Mouse (Mus musculus) liver, embryonic 16.5 days (tissue): ENCODE measurements at regions not wholly inside any gene's neighbourhood (a gene's known extent, or its start where the extent isn't known, plus 50 kb on each side); places are given as distances from the start of the nearest gene placed in this dataset.

ENCODE experiments used
- ATAC-seq: fragments of 200-750 bp; cut with Nextera tagmentation; 2 replicates; pipeline ENCODE4 v1.8.0; 2017; ENCODE audit warnings: low read depth, mild to moderate bottlenecking, moderate number of reproducible peaks, moderate library complexity
- H3K27ac ChIP-seq: fragments of 300-500 bp; sonication (generic); 2 replicates; pipeline ENCODE4 v1.5.1; 2014; ENCODE audit warnings: mild to moderate bottlenecking, low read length
- H3K27me3 ChIP-seq: fragments of 300-500 bp; sonication (generic); 2 replicates; pipeline ENCODE4 v1.6.1; 2014; ENCODE audit warnings: low read depth, low read length, mixed read lengths; ENCODE audit not compliant: control insufficient read depth, insufficient read depth
- H3K36me3 ChIP-seq: fragments of 300-500 bp; sonication (generic); 2 replicates; pipeline ENCODE4 v1.6.1; 2014; ENCODE audit warnings: mild to moderate bottlenecking; ENCODE audit not compliant: control insufficient read depth, insufficient read depth
- H3K4me1 ChIP-seq: fragments of 300-500 bp; sonication (generic); 2 replicates; pipeline ENCODE4 v1.6.1; 2014; ENCODE audit warnings: low read depth, low read length, mixed read lengths; ENCODE audit not compliant: control insufficient read depth
- H3K4me2 ChIP-seq: fragments of 300-500 bp; sonication (generic); 2 replicates; pipeline ENCODE4 v1.6.1; 2014; ENCODE audit warnings: low read depth, low read length, mixed read lengths
- H3K4me3 ChIP-seq: fragments of 300-500 bp; sonication (generic); 2 replicates; pipeline ENCODE4 v1.5.1; 2014; ENCODE audit warnings: low read depth, mild to moderate bottlenecking, low read length
- H3K9ac ChIP-seq: fragments of 300-500 bp; sonication (generic); 2 replicates; pipeline ENCODE4 v1.6.1; 2014; ENCODE audit warnings: low read depth, low read length
- H3K9me3 ChIP-seq: fragments of 300-500 bp; sonication (generic); replicated peaks from 2 replicates; pipeline ENCODE4 v1.6.1; 2016; ENCODE audit warnings: low read length; ENCODE audit not compliant: control insufficient read depth
- WGBS: fragments of 180-500 bp; shearing (Covaris S2); extraction: QIAGEN DNeasy Blood & Tissue Kit; methylation state at CpG from one replicate; pipeline ENCODE4 v1.1.7; 2014; ENCODE audit not compliant: insufficient replicate concordance; 5-methylcytosine and 5-hydroxymethylcytosine counted together

DNA sequence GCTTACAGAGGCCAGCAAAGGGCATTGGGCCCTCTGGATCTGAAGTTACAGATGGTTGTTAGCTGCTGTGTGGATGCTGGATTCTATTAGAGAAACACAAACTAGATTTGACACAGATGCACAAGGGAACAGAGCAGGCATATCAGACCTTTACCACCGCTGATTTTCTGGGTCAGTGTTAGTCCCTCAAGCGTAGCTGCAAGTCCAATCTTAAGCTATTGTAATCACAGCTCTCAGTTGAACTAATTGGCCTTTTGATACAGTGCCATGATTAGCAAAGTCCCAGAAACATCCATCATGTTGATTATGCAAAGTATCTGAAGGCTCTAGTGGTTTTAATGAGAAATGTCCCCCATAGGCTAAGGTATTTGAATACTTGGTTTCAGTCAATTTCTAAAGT is 54.2 kb upstream of the Plppr5 start:
- 57% methylated on average over 2 of the region's 2 CpGs for WGBS
- Histone ChIP-seq H3K9me3 (no peaks in the 10 kb centered on the region; the same call in 1 of the 2 replicates), H3K36me3 (no peaks in the 10 kb centered on the region), H3K27me3 (no peaks in the 10 kb centered on the region), H3K9ac (no peak overlapping the region), H3K4me3 (no peak overlapping the region), H3K4me1 (no peaks in the 10 kb centered on the region), H3K27ac (no peak overlapping the region), H3K4me2 (no peak overlapping the region)
- ATAC-seq = no peak

DNA sequence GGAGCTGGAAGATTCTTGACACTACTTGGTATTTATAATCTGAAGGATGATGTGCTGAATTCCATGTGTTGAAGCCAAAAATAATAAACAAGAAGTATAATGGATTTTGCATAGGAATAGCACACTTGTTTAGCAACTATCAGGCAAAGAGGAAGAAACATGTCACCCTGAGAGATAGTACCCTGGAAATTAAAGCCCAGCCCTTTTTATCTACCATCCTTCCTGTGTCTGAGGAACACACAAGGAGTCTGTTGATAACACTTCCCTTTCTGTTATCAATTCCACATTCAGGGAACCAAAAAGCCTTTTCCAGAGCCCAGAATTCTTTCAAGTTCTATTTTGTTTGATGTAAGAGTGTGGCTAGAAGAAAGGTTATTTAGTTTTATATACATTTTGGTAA is 66.5 kb upstream of the Plppr5 start:
- H3K9me3 ChIP-seq = no peaks in the 10 kb centered on the region
- H3K4me1 ChIP-seq = no peaks in the 10 kb centered on the region
- peak; percentile 60 for ATAC-seq
- H3K36me3 ChIP-seq = no peaks in the 10 kb centered on the region
- H3K27me3 ChIP-seq = no peaks in the 10 kb centered on the region
- H3K9ac ChIP-seq = no peak overlapping the region
- H3K4me2 ChIP-seq = no peak overlapping the region
- H3K27ac ChIP-seq = no peak overlapping the region
- H3K4me3 ChIP-seq = no peak overlapping the region

DNA sequence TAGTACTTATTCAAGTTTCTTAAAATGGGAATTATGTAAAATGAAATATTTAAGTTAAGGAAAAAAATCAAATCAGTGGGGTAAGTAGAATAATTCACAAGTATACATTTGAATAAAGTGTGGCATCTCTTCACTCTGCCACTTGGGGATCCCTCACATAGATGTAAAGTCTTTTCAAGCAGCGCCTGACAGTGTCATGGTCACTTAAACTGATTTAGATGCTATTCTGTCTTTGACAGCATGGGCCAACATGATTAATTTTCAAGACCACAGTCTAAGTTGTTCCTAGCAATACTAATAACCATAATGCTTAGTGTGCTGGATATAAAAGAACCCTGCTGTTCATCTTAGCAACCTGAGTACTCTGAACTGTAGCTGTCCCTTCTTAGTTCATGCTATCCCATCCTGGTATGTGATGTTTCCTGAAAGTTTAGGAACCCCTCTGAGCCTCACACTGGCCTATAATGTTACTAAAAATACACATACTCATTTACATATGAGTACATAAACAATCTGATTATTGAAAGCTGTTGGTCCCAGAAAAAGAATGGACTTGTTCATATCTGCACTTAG is 68.4 kb upstream of the Plppr5 start:
- H3K4me2 ChIP-seq = no peak overlapping the region

DNA sequence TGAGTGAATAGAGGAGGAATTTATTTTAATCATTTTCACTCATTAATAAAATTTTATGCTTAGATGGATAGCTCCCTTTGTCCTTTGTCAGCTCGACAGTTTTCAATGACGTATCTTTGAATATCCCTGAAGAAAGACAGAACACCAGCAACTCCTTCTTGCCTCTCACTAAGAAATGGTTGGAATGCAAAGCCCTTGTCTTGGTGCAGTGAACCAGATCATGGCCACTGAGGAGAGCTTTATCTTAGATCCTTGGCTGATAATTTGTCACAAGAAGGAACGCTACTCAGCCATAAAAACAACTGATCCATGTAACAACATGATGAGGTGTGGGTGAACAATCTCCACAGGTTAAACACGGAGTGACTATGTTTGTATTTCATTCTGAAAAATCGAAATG is 73.5 kb upstream of the Plppr5 start:
- no peaks in the 10 kb centered on the region for H3K9me3 ChIP-seq
- H3K4me1 ChIP-seq = no peaks in the 10 kb centered on the region
- no peak for ATAC-seq
- no peaks in the 10 kb centered on the region for H3K36me3 ChIP-seq
- no peaks in the 10 kb centered on the region for H3K27me3 ChIP-seq
- H3K4me3 ChIP-seq = no peak overlapping the region
- no peak overlapping the region for H3K4me2 ChIP-seq
- no peak overlapping the region for H3K27ac ChIP-seq
- no peak overlapping the region for H3K9ac ChIP-seq
- WGBS = 67% methylated on average over 5 of the region's 5 CpGs

More for the DNA sequence above, 68.4 kb upstream of the Plppr5 start:
- WGBS = 65% methylated on average over 1 of the region's 1 CpGs
- ATAC-seq = no peak
- H3K27ac ChIP-seq = no peak overlapping the region
- H3K36me3 ChIP-seq = no peaks in the 10 kb centered on the region
- H3K4me3 ChIP-seq = no peak overlapping the region
- H3K27me3 ChIP-seq = no peaks in the 10 kb centered on the region
- H3K9me3 ChIP-seq = no peaks in the 10 kb centered on the region
- no peaks in the 10 kb centered on the region for H3K4me1 ChIP-seq
- H3K9ac ChIP-seq = no peak overlapping the region

DNA sequence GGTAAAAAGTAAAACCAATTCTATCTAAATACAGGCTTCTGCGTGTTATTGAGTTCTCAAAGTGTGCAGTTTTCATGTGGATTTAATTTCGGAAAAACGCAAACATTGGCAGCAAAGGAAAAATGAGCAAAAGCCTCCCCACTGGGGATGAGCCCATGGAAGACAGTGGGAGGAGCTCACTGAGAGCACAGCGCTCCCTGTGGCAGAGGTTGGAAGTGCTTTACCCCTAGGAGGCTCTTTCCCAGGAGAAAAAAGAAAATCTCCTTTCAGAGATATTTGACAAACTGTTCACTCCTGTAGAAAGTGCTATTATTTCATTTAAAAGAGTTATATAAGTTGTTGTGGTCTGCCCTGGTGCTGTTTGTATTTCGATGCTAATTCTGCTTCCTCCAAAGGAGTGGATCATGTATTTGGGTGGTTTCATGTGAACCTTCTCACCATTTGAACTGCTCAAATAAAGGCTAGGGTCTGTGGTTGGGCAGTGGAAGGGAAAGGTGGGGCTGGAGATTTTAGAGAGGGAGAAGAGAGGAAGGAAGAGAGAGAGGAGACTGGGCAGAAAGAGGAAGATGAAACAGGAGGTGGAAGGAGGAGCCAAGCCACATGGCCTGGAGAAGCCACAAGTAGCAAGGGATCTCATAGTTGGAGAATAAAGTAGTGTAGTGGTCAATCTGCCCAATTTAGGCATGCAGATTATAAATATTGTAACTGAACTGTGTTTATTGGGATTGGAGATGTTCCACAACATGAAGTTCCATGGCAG is 76.3 kb upstream of the Plppr5 start:
- Histone ChIP-seq H3K9me3 (no peaks in the 10 kb centered on the region), H3K4me1 (no peaks in the 10 kb centered on the region), H3K4me2 (no peak overlapping the region), H3K27ac (no peak overlapping the region), H3K9ac (no peak overlapping the region), H3K4me3 (no peak overlapping the region), H3K27me3 (no peaks in the 10 kb centered on the region), H3K36me3 (no peaks in the 10 kb centered on the region)
- ATAC-seq = no peak
- WGBS = 64% methylated on average over 5 of the region's 5 CpGs

DNA sequence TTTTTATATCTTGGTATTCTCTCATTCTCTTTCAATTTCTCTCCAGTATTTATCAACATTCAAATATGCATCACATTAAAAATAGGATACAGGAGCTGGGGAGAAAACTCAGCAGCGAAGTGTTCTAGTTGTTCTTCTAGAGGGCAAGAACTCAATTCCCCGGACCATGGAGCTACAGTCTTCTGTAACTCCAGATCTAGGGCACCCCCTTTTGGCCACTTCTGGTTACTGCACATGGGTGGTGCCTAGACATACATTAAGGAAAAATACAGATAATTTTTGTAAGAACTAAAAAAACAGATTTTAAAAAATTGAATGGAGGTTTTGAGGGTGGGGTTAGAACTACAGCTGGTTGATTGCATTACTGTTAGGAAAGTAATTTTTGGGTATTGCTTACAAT is 80.5 kb upstream of the Plppr5 start:
- no peak overlapping the region for H3K4me3 ChIP-seq
- H3K36me3 ChIP-seq = no peaks in the 10 kb centered on the region
- no peak overlapping the region for H3K4me2 ChIP-seq
- no peaks in the 10 kb centered on the region for H3K9me3 ChIP-seq
- ATAC-seq = no peak
- no peaks in the 10 kb centered on the region for H3K27me3 ChIP-seq
- no peak overlapping the region for H3K9ac ChIP-seq
- no peak overlapping the region for H3K27ac ChIP-seq
- 33% methylated on average over 2 of the region's 2 CpGs for WGBS
- no peaks in the 10 kb centered on the region for H3K4me1 ChIP-seq

DNA sequence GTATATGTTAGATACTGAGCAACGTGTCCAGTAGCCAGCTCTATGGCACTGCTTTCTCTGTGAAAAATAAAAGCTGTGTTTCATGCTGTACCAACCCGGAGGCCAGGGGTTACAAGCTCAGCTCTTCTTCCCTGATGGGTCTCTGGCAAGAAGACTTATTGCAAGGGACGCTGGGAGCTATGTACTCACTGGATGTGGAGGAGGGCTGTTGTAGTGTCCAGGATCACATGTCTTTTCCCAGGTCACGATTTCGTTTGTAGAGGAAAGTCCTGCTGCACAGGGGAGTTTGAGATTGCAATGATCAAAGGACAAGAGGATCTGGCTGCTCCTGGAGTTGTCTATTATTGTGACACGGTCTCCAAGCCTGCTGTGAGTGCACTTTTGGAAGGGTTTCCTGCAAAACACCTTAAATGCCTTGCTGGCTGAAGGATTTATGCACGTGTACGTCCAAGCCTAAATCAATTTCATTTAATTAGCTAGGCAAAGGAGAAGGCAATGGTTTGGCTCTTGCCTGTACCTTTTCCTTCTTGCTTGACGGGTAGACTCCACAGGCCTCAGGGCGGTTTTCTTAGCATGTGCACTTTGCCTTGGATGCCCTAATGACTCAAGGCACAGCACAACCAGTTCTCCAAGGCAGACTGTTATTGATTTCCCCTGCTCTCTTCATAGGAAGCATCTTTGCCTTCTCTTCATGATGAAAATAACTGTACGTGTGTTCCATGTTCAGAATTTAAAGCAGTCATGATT is 87.2 kb upstream of the Plppr5 start:
- ATAC-seq = no peak

DNA sequence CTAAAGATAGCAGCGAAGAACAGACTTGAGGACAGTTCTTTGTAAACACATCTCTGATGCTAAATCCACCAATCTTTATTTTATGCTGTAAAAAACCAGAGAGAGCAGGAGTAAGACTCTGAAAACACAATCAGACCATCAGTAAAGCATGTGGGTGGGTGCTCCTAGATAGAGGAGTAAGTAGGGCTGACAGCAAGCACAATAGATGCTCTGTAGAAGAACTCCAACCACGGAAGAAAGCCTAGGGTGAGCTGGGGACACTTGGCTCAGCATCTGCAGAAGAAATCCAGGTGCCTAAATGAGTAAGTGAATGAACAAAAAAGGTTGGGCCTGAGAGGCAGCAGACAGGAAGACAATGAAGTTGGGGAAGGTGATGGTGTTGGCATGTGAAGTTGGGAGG is 88.3 kb upstream of the Plppr5 start:
- Histone ChIP-seq H3K27ac (no peak overlapping the region), H3K4me3 (no peak overlapping the region), H3K9ac (no peak overlapping the region), H3K36me3 (no peaks in the 10 kb centered on the region), H3K4me2 (no peak overlapping the region), H3K27me3 (no peaks in the 10 kb centered on the region), H3K4me1 (no peaks in the 10 kb centered on the region), H3K9me3 (no peaks in the 10 kb centered on the region)
- WGBS = 51% methylated on average over 2 of the region's 2 CpGs
- no peak for ATAC-seq

More for the DNA sequence above, 87.2 kb upstream of the Plppr5 start:
- Histone ChIP-seq H3K4me2 (no peak overlapping the region), H3K36me3 (no peaks in the 10 kb centered on the region), H3K27me3 (no peaks in the 10 kb centered on the region), H3K9ac (no peak overlapping the region), H3K4me3 (no peak overlapping the region), H3K4me1 (no peaks in the 10 kb centered on the region), H3K9me3 (no peaks in the 10 kb centered on the region), H3K27ac (no peak overlapping the region)
- WGBS = 60% methylated on average over 11 of the region's 11 CpGs

DNA sequence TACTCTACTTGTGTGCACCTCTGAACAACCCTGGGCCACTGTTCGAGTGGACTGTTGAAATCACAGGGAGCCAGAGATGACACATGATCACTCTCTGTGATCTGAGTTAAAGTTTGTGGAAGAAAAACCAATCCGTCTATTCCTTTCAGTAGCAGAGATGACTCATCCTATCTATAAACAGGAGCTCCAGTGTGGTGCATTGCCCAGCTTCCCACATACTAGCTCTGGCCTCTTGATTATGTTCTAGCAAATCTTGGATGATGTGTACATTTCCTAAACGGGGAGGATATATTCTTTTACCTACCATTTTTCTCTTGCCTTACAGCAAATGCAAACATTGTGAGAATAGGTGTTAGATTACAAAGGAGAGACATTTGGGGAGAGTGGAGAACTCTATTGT is 94.5 kb upstream of the Plppr5 start:
- 29% methylated on average over 3 of the region's 3 CpGs for WGBS
- ATAC-seq = no peak

More for the DNA sequence above, 94.5 kb upstream of the Plppr5 start:
- Histone ChIP-seq H3K27ac (no peak overlapping the region), H3K27me3 (no peaks in the 10 kb centered on the region), H3K36me3 (no peaks in the 10 kb centered on the region), H3K9me3 (no peaks in the 10 kb centered on the region), H3K4me2 (no peak overlapping the region), H3K4me3 (no peak overlapping the region), H3K4me1 (no peaks in the 10 kb centered on the region), H3K9ac (no peak overlapping the region)
